Mouse (Mus musculus): ENCODE results near the gene P2rx5. TPM values are rescaled to one million over a fixed set of nuclear protein-coding genes. Genes with fewer than 3 reads are reported as not detected.

P2rx5 gene
- polyA plus RNA-seq (2012), result not detected in 2 replicates

DNA sequence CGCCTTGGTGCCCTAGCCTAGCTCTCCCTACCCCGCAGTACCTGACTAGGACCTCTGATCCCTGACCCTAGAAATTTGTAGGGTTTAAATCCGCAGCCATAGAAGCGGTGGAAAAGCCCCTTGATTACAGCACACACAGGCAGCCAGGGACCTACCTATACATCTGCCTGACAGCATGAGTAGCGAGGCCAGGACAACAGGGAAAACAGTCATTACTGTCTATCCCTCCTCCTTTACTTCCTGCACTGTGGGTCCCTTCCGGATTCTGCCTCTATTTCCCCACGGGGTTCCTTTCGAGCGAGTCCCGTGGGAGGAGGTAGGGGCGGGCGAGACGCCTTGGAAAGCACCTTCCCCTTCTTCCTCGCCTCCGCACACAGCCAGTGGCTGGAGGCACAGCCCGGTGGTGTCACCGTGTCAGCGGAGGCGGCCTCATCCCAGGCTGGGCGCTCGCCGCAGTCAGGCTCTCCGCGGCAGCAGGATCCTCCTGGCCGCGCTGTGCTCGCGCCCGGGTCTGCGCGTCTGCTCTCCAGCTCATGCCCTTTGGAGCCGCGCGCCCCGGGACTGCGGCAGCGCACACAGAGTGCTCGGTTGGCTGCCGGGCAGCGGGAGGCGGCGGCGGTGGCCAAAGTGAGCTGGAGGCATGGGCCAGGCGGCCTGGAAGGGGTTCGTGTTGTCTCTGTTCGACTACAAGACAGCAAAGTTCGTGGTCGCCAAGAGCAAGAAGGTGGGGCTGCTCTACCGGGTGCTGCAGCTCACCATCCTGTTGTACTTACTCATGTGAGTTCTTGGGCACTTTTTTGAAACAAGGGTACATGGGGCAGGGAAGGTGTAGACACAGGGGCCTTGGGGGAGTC lies at the start of gene P2rx5:
P2rx5 (plus strand) TSS at position 465 of the 854 bp plus-strand sequence.
- peaks cover 44% of the 10 kb centered on the region for H3K27me3 ChIP-seq (ENCODE audit: control insufficient read depth)
- no peaks in the 10 kb centered on the region for H3K9me3 ChIP-seq (ENCODE audit: control insufficient read depth, low read length)
- no peak for TF ChIP-seq GATA1 (IDR thresholded peaks at IDR 0.05; ENCODE audit: low read length)
- TF ChIP-seq TAL1 (IDR thresholded peaks at IDR 0.05; ENCODE audit: low read length), result no peak
- H3K4me3 ChIP-seq (replicated peaks), result peak within 1 kb of the TSS; percentile 3
- H3K36me3 ChIP-seq (ENCODE audit: control insufficient read depth), result no peaks in the 10 kb centered on the region
- peaks cover 4% of the 10 kb centered on the region for H3K4me1 ChIP-seq (ENCODE audit: control insufficient read depth)

- Histone ChIP-seq H3K4me1 (ENCODE audit: control insufficient read depth) (peaks cover 8% of the 10 kb centered on the region), H3K27me3 (ENCODE audit: control insufficient read depth) (no peaks in the 10 kb centered on the region), H3K36me3 (ENCODE audit: control insufficient read depth) (no peaks in the 10 kb centered on the region), H3K4me3 (replicated peaks) (no peak overlapping the region), H3K9me3 (ENCODE audit: control insufficient read depth, low read length) (no peaks in the 10 kb centered on the region)
- TF ChIP-seq GATA1 (IDR thresholded peaks at IDR 0.05; ENCODE audit: low read length) (no peak), TAL1 (IDR thresholded peaks at IDR 0.05; ENCODE audit: low read length) (no peak)
Measured at GRCm38 (mm10) chr11:73111414-73111813, 48.8 kb upstream of the P2rx5 start.

DNA sequence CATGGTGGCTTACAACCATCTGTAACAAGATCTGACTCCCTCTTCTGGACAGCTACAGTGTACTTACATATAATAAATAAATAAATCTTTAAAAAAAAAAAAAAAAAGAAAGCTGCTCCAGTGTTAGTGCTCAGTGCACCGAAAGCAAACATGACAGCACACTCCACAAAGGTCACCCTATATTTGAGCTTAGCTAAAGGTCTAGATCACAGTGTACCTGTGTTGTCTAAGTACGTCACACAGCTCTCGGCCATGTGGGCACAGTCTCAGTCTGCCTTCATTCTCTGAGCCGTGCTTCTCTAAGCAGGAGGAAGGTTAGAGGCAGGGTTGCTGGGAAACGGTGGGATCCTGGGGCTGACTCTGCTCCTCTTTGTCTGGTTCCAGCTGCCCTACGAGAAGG lies 33.7 kb upstream of the P2rx5 start:
- H3K36me3 ChIP-seq (ENCODE audit: control insufficient read depth), result peaks cover 43% of the 10 kb centered on the region
- no peaks in the 10 kb centered on the region for H3K27me3 ChIP-seq (ENCODE audit: control insufficient read depth)
- H3K4me1 ChIP-seq (ENCODE audit: control insufficient read depth), result peaks cover 4% of the 10 kb centered on the region
- TF ChIP-seq TAL1 (IDR thresholded peaks at IDR 0.05; ENCODE audit: low read length), result no peak
- TF ChIP-seq GATA1 (IDR thresholded peaks at IDR 0.05; ENCODE audit: low read length), result no peak
- no peak overlapping the region for H3K4me3 ChIP-seq (replicated peaks)
- H3K9me3 ChIP-seq (ENCODE audit: control insufficient read depth, low read length), result no peaks in the 10 kb centered on the region

DNA sequence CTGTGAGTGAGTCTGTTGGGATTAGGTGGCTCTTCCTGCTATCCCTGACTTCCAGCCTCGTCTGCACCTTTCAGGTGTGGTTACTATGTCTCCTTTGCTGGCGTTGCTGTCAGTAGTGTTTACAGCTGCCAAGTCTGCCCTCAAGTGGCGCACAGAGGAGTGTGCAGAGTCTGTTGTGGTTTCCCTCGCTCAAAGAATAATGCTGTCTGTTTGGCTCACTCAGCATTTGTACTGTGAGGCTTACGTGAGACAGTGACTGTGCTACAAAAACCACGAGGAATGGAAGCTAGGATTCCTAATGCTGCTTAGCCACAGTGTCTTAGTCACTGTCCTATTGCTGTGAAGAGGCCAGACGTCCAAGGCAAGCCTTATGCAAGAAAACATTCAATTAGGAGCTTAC lies 29.2 kb upstream of the P2rx5 start:
- peaks cover 76% of the 10 kb centered on the region for H3K36me3 ChIP-seq (ENCODE audit: control insufficient read depth)
- no peaks in the 10 kb centered on the region for H3K9me3 ChIP-seq (ENCODE audit: control insufficient read depth, low read length)
- H3K27me3 ChIP-seq (ENCODE audit: control insufficient read depth), result no peaks in the 10 kb centered on the region
- TF ChIP-seq TAL1 (IDR thresholded peaks at IDR 0.05; ENCODE audit: low read length) (no peak), GATA1 (IDR thresholded peaks at IDR 0.05; ENCODE audit: low read length) (no peak)
- peaks cover 42% of the 10 kb centered on the region for H3K4me1 ChIP-seq (ENCODE audit: control insufficient read depth)
- H3K4me3 ChIP-seq (replicated peaks), result no peak overlapping the region

- Histone ChIP-seq H3K27me3 (ENCODE audit: control insufficient read depth) (no peaks in the 10 kb centered on the region), H3K4me3 (replicated peaks) (peak overlapping the region; percentile 14), H3K4me1 (ENCODE audit: control insufficient read depth) (peaks cover 54% of the 10 kb centered on the region), H3K36me3 (ENCODE audit: control insufficient read depth) (peaks cover 72% of the 10 kb centered on the region), H3K9me3 (ENCODE audit: control insufficient read depth, low read length) (no peaks in the 10 kb centered on the region)
- TF ChIP-seq GATA1 (IDR thresholded peaks at IDR 0.05; ENCODE audit: low read length) (no peak), TAL1 (IDR thresholded peaks at IDR 0.05; ENCODE audit: low read length) (no peak)
Measured at GRCm38 (mm10) chr11:73132999-73133398, 27.2 kb upstream of the P2rx5 start.

DNA sequence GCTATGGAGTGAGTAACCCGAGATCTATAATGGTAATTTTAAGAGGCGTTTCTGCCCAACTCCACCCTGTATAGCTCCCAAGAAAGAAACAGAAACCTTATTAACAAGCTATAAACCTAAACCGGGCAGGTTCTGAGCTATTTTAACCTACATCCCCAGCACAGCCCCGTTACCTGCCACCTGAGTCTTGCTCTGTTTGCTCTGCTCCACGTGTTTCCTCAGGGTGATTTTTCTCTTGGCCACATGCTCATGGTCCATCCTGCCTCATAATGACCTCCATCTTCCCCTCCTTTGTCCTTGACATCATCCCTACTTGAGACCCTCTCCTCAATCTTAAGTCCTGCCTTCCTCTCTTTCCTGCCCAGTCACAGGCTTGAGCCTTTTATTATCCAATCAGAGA lies 26.0 kb upstream of the P2rx5 start:
- Histone ChIP-seq H3K4me1 (ENCODE audit: control insufficient read depth) (peaks cover 60% of the 10 kb centered on the region), H3K36me3 (ENCODE audit: control insufficient read depth) (peaks cover 67% of the 10 kb centered on the region), H3K4me3 (replicated peaks) (peak overlapping the region; percentile 79), H3K9me3 (ENCODE audit: control insufficient read depth, low read length) (no peaks in the 10 kb centered on the region), H3K27me3 (ENCODE audit: control insufficient read depth) (no peaks in the 10 kb centered on the region)
- TF ChIP-seq GATA1 (IDR thresholded peaks at IDR 0.05; ENCODE audit: low read length) (no peak), TAL1 (IDR thresholded peaks at IDR 0.05; ENCODE audit: low read length) (no peak)

- peaks cover 47% of the 10 kb centered on the region for H3K36me3 ChIP-seq (ENCODE audit: control insufficient read depth)
- no peaks in the 10 kb centered on the region for H3K9me3 ChIP-seq (ENCODE audit: control insufficient read depth, low read length)
- H3K4me3 ChIP-seq (replicated peaks), result peak overlapping the region; percentile 79
- H3K4me1 ChIP-seq (ENCODE audit: control insufficient read depth), result peaks cover 56% of the 10 kb centered on the region
- H3K27me3 ChIP-seq (ENCODE audit: control insufficient read depth), result no peaks in the 10 kb centered on the region
- TF ChIP-seq GATA1 (IDR thresholded peaks at IDR 0.05; ENCODE audit: low read length) (0 out of 2 replicates have a peak, but pooled peaks have one; percentile 46), TAL1 (IDR thresholded peaks at IDR 0.05; ENCODE audit: low read length) (no peak)
Measured at GRCm38 (mm10) chr11:73136587-73136986, 23.6 kb upstream of the P2rx5 start.

DNA sequence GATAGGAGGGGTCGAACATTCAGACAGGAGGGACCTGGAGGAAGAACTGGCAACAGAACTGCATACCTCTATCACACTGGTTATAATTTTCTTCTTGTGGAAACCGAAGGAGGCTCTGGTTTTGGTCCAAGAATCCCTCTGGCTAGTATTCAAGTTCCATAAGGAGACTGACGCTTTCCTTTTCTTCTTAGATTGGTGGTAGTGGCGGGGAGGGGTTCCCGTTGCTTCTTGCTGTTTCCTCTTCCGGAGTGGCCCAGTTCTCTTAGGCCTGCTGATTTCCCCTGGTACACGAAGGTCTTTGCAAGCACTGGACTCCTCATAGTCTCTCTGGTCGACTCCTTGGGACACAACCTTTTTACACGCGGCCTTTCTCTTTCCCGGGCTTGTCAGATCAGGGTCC lies 23.1 kb upstream of the P2rx5 start:
- Histone ChIP-seq H3K9me3 (ENCODE audit: control insufficient read depth, low read length) (no peaks in the 10 kb centered on the region), H3K4me1 (ENCODE audit: control insufficient read depth) (peaks cover 56% of the 10 kb centered on the region)
- no peak for TF ChIP-seq TAL1 (IDR thresholded peaks at IDR 0.05; ENCODE audit: low read length)
- no peak for TF ChIP-seq GATA1 (IDR thresholded peaks at IDR 0.05; ENCODE audit: low read length)

DNA sequence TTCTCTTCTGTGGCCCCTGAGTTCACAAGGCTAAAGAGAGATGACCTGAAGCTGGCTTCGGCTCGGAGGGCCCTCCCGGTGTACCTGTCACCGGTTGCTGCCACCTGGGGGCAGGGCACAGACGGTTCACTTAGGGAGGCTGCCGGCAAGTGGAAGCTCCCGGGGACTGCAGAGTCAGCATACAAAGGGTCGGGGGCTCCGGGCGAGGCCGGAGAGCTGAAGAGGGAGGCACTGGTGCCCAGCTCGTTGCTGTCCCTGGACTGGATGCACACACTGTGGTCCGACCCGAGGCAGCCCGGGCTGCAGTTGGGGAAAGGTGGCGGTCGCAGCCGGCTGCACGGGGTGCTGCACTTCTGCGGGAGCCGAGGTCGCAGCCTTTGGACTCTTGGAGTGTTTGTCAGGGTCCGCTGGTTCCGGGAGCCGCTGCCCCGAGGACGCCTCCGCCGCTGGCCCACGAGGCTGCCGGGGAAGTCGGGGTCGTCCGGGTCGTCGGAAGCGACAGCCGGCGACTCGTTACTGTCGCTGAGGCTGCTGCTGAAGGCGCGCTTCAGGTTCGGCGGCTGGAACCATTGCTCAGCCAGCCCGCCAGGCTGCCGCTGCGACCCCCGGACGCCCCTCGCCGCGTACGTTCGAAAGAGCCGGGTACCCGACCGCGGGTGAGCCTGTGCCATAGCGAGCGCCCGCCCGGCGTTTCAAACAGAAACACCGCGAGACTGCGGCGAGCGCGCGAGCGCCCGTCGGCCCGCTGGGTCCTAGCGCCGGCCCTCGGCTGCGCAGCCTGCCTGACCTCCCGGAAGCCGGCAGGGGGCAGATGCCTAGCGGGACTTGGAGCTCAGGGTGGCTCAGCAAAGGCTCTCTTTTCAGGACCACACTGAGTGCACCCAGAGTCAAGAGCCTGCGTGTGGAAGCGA lies 22.4 kb upstream of the P2rx5 start, which contains the start of gene Haspin:
Haspin (minus strand) TSS at position 704 of the 911 bp plus-strand sequence.
- Histone ChIP-seq H3K4me3 (replicated peaks) (peak within 1 kb of the TSS; percentile 79), H3K9me3 (ENCODE audit: control insufficient read depth, low read length) (no peaks in the 10 kb centered on the region), H3K4me1 (ENCODE audit: control insufficient read depth) (peaks cover 49% of the 10 kb centered on the region), H3K36me3 (ENCODE audit: control insufficient read depth) (peaks cover 36% of the 10 kb centered on the region), H3K27me3 (ENCODE audit: control insufficient read depth) (no peaks in the 10 kb centered on the region)
- TF ChIP-seq TAL1 (IDR thresholded peaks at IDR 0.05; ENCODE audit: low read length), result no peak
- TF ChIP-seq GATA1 (IDR thresholded peaks at IDR 0.05; ENCODE audit: low read length), result no peak

More for the DNA sequence above, 23.1 kb upstream of the P2rx5 start:
- Histone ChIP-seq H3K36me3 (ENCODE audit: control insufficient read depth) (peaks cover 43% of the 10 kb centered on the region), H3K27me3 (ENCODE audit: control insufficient read depth) (no peaks in the 10 kb centered on the region), H3K4me3 (replicated peaks) (peak overlapping the region; percentile 79)
